Mouse (Mus musculus) retina, postnatal 1 day (tissue): ENCODE measurements around the gene Sorbs1.

Experiments
- DNase-seq: peaks from one replicate; pipeline ENCODE4 v3.0.0-alpha.2; 2012

The Sorbs1 gene

GRCm38 (mm10) chr19:40297078-40297797 is 216.3 kb downstream of the Sorbs1 start:
- no peak for DNase-seq

GRCm38 (mm10) chr19:40294231-40294630 is 219.3 kb downstream of the Sorbs1 start:
- DNase-seq: no peak

GRCm38 (mm10) chr19:40293791-40294190 is 219.8 kb downstream of the Sorbs1 start:
- DNase-seq: no peak

GRCm38 (mm10) chr19:40290099-40290724 is 223.4 kb downstream of the Sorbs1 start:
- no peak for DNase-seq

GRCm38 (mm10) chr19:40288415-40288814 is 225.2 kb downstream of the Sorbs1 start:
- no peak for DNase-seq

GRCm38 (mm10) chr19:40284704-40285103 is 228.9 kb downstream of the Sorbs1 start:
- DNase-seq: no peak

- DNase-seq: no peak
These were observed 230.2 kb downstream of the Sorbs1 start for GRCm38 (mm10) chr19:40283415-40283814.

- no peak for DNase-seq
These were observed 235.1 kb downstream of the Sorbs1 start for GRCm38 (mm10) chr19:40278372-40279023.

GRCm38 (mm10) chr19:40277494-40277893 is 236.1 kb downstream of the Sorbs1 start:
- no peak for DNase-seq

GRCm38 (mm10) chr19:40275401-40276188 is 238.0 kb downstream of the Sorbs1 start:
- DNase-seq: no peak

GRCm38 (mm10) chr19:40272674-40273073 is 240.9 kb downstream of the Sorbs1 start:
- DNase-seq: peak; percentile 39

GRCm38 (mm10) chr19:40271308-40271892 is 242.2 kb downstream of the Sorbs1 start, which contains the start of gene Pdlim1:
Gene Pdlim1 (minus strand): TSS chr19:40271842.
- DNase-seq: peak; percentile 86

- DNase-seq: no peak
These were observed 242.9 kb downstream of the Sorbs1 start for GRCm38 (mm10) chr19:40270351-40271307.

- DNase-seq: no peak
These were observed 244.1 kb downstream of the Sorbs1 start for GRCm38 (mm10) chr19:40269526-40269925.

GRCm38 (mm10) chr19:40268493-40268892 is 245.1 kb downstream of the Sorbs1 start:
- DNase-seq: no peak

GRCm38 (mm10) chr19:40267380-40267779 is 246.2 kb downstream of the Sorbs1 start:
- DNase-seq: peak; percentile 12

- DNase-seq: no peak
These were observed 254.1 kb downstream of the Sorbs1 start for GRCm38 (mm10) chr19:40259485-40259884.

GRCm38 (mm10) chr19:40257396-40257795 is 256.2 kb downstream of the Sorbs1 start:
- no peak for DNase-seq

- DNase-seq: no peak
These were observed 257.1 kb downstream of the Sorbs1 start for GRCm38 (mm10) chr19:40256376-40257050.

GRCm38 (mm10) chr19:40255561-40255960 is 258.0 kb downstream of the Sorbs1 start:
- no peak for DNase-seq

GRCm38 (mm10) chr19:40254741-40255140 is 258.8 kb downstream of the Sorbs1 start:
- no peak for DNase-seq
